In genomic region chr9:13242321-13242720, GRCm38 (mm10) we compare ENCODE assay signal across 9 mouse cellular contexts. TPM values are rescaled to one million over a fixed set of nuclear protein-coding genes. Genes with fewer than 3 reads are reported as not detected.
DNase-seq lines count a peak whose midpoint lies in the region.
"Had no signal": no experiment of that assay in that cellular context is flagged by ENCODE, and none has a peak within 500 bp of the region (broad histone marks: within the 10 kb centered on the region; RNA-seq: fewer than 3 reads in every experiment).

No protein-coding gene starts in this region.

- peak; percentile 9 for DNase-seq in heart, adult 8-10 months (ENCODE audit: low spot score)
- DNase-seq in heart, postnatal 25 days (ENCODE audit: low spot score): no peak
- DNase-seq in lung, postnatal 25 days (ENCODE audit: low spot score): peak; percentile 20
- DNase-seq in lung, adult 18-20 months: no peak
- peak; percentile 64 for DNase-seq in adipocyte (ENCODE audit: low spot score)
- peak; percentile 67 for DNase-seq in retina, embryonic 14.5 days (ENCODE audit: low spot score)
- no peak for DNase-seq in spleen, adult 18-20 months
- no peak for DNase-seq in testis, postnatal 10 days (ENCODE audit: low spot score)
- DNase-seq: kidney, adult 2 months had no signal

- intact Hi-C loops in heart, postnatal 25 days (cut with DNase I): loop anchor here (5.0 kb wide), 1 partner anchor 585 kb away; the partner anchor contains the start of genes Cep57 and Fam76b

RNA-seq across cellular contexts. Expression of gene Jrkl, which starts 3.3 kb away (rescaled TPM):
- total RNA-seq in heart, adult 8-10 months (2022): 1 to 10 TPM; 4.1 to 5.8 (median 5.1) TPM
- 1 to 10 TPM; 6.5 to 7.0 TPM for total RNA-seq in heart, postnatal 25 days (2021)

RNA-seq across cellular contexts. Expression of gene Ccdc82, which starts 4.4 kb away (rescaled TPM):
- 10 to 100 TPM in 1 of 4 experiments, 1 to 10 TPM in 3; 7.3 to 10.8 (median 8.6) TPM for total RNA-seq in heart, adult 8-10 months (2022)
- total RNA-seq in heart, postnatal 25 days (2021): 1 to 10 TPM; 6.7 to 8.0 TPM

RNA-seq across cellular contexts. Expression of gene Maml2, which starts 55.4 kb away (rescaled TPM):
- 1 to 10 TPM; 5.0 to 6.1 (median 5.2) TPM for total RNA-seq in heart, adult 8-10 months (2022)
- total RNA-seq in heart, postnatal 25 days (2021): 1 to 10 TPM; 5.0 to 6.4 TPM

Comparison
In these comparisons a context has a peak if more than half of its experiments do, and no peak if none do; other contexts are left out.
1. DNase-seq: peak in heart, adult 8-10 months (single experiment), lung, postnatal 25 days (single experiment), adipocyte (single experiment) and retina, embryonic 14.5 days (single experiment); none in heart, postnatal 25 days (single experiment), lung, adult 18-20 months (0 of 2), spleen, adult 18-20 months (0 of 2) and testis, postnatal 10 days (single experiment).